In the genomic region with DNA sequence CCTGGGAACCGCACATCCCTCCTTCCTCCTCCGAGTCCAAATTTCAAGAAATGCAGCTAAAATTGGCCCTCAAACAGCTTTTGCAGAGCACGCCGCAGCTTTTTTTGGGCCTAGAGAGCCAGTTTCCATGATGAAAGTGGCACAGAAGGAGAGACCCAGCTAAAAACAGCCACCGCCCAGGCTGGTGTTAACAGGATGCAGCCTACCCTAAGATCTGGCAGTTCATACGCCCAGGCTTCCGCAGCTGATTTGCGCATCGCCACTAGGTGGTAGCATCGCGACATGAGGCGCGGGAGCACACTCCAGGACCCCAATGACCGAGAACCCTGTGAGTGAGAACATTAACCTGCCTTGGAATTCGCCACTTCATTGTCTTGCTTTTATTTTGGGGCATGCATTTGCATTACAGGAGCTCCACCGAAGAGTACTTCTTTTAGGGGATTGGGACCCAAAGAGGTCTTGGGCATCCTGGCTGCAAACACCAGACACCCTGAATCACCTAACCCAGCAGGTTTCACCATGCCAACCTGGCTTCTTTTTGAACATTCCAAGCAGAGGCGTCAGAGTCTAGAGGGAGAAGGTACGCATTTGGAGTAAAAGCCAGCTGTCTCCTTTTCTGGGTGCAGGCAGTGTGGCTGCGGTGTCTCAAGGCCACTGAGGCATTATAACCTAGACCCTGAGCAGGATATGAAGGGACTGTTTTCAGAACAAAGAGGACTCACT, we compare ENCODE assay signal across 9 mouse cellular contexts.
DNase-seq lines count a peak whose midpoint lies in the region; ATAC-seq and TF ChIP-seq lines count a peak whose summit lies in the region.
"Had no signal": no experiment of that assay in that cellular context is flagged by ENCODE, and none has a peak within 500 bp of the region (broad histone marks: within the 10 kb centered on the region; RNA-seq: fewer than 3 reads in every experiment).

No protein-coding gene starts in this region.

- no peaks in the 10 kb centered on the region for H3K4me1 ChIP-seq in MEL (ENCODE audit: control insufficient read depth in 1 of 2, insufficient read depth in 2 of 2, low read length in 2 of 2)
- H3K4me1 ChIP-seq in lung, embryonic 16.5 days (replicated peaks; ENCODE audit: control insufficient read depth, insufficient read depth, low read length): no peaks in the 10 kb centered on the region
- H3K4me1 ChIP-seq: limb, embryonic 12.5 days had no signal

- no peak overlapping the region for H3K9ac ChIP-seq in MEL (ENCODE audit: control insufficient read depth, low read depth, low read length, poor library complexity, severe bottlenecking)
- H3K9ac ChIP-seq in lung, embryonic 16.5 days (ENCODE audit: low read length): no peak overlapping the region
- H3K9ac ChIP-seq: limb, embryonic 12.5 days had no signal

- WGBS in lung, embryonic 16.5 days: 15% methylated on average over 19 of the region's 19 CpGs

- peak; percentile 57 to 82 (median 67) for TF ChIP-seq CTCF in MEL (IDR thresholded peaks at IDR 0.05 in 2 of 3, conservative IDR thresholded peaks at IDR 0.05 in 1 of 3; ENCODE audit: control insufficient read depth in 1 of 3, insufficient read depth in 1 of 3, low read depth in 2 of 3, low read length in 3 of 3, poor library complexity in 1 of 3, severe bottlenecking in 1 of 3)
- peak; percentile 97 for TF ChIP-seq CTCF in layer of hippocampus, adult 2 months (conservative IDR thresholded peaks at IDR 0.05)

- peak; percentile 76 for ATAC-seq in lung, embryonic 16.5 days (ENCODE audit: low read depth)

- H3K27ac ChIP-seq in MEL (ENCODE audit: control insufficient read depth, low read depth, low read length): no peak overlapping the region
- H3K27ac ChIP-seq in layer of hippocampus, adult 2 months: peak overlapping the region; percentile 89
- no peak overlapping the region for H3K27ac ChIP-seq in lung, embryonic 16.5 days (ENCODE audit: low read length)
- H3K27ac ChIP-seq: limb, embryonic 12.5 days had no signal

- no peaks in the 10 kb centered on the region for H3K9me3 ChIP-seq in MEL (replicated peaks; ENCODE audit: insufficient read depth, low read length)
- H3K9me3 ChIP-seq in lung, embryonic 16.5 days (ENCODE audit: control insufficient read depth, low read length): no peaks in the 10 kb centered on the region
- H3K9me3 ChIP-seq: limb, embryonic 12.5 days had no signal

- DNase-seq in MEL (ENCODE audit: low read depth, low spot score): peak; percentile 42
- DNase-seq in cerebellum, adult 11-12 months: peak; percentile 58
- DNase-seq in forelimb bud, embryonic 11.5 days (ENCODE audit: low read depth, low spot score): peak; percentile 80
- peak; percentile 88 for DNase-seq in heart, postnatal 4 days
- DNase-seq in layer of hippocampus, adult 2 months (ENCODE audit: low spot score in 2 of 2): peak; percentile 88 to 95
- DNase-seq in retina, postnatal 1 day: peak; percentile 76
- DNase-seq in urinary bladder, postnatal 14 days (ENCODE audit: low spot score): peak; percentile 71

- H3K4me3 ChIP-seq in MEL (ENCODE audit: control insufficient read depth in 1 of 2, insufficient read depth in 1 of 2, low read depth in 2 of 2, low read length in 2 of 2): no peak overlapping the region
- H3K4me3 ChIP-seq in layer of hippocampus, adult 2 months: no peak overlapping the region
- H3K4me3 ChIP-seq in lung, embryonic 16.5 days (ENCODE audit: low read length): no peak overlapping the region
- H3K4me3 ChIP-seq: limb, embryonic 12.5 days had no signal

- peak; percentile 76 for TF ChIP-seq RAD21 in MEL (IDR thresholded peaks at IDR 0.05; ENCODE audit: low read depth, low read length)

- H3K4me2 ChIP-seq in lung, embryonic 16.5 days (ENCODE audit: low read depth, low read length): no peak overlapping the region
- H3K4me2 ChIP-seq: limb, embryonic 12.5 days had no signal

- no peak for TF ChIP-seq POLR2A in MEL (IDR thresholded peaks at IDR 0.05; ENCODE audit: control insufficient read depth in 1 of 2, insufficient read depth in 1 of 2, low read depth in 1 of 2, low read length in 2 of 2, poor library complexity in 1 of 2)

- H3K27me3 ChIP-seq in MEL (ENCODE audit: control insufficient read depth in 1 of 2, insufficient read depth in 2 of 2, low read length in 2 of 2): no peaks in the 10 kb centered on the region
- no peaks in the 10 kb centered on the region for H3K27me3 ChIP-seq in lung, embryonic 16.5 days (ENCODE audit: control insufficient read depth, insufficient read depth, low read depth, low read length)
- H3K27me3 ChIP-seq: limb, embryonic 12.5 days had no signal

- H3K79me2 ChIP-seq in MEL (ENCODE audit: control insufficient read depth, insufficient read depth, low read length, poor library complexity): no peaks in the 10 kb centered on the region

- H3K36me3 ChIP-seq in MEL (ENCODE audit: control insufficient read depth in 1 of 2, insufficient read depth in 2 of 2, low read length in 2 of 2): no peaks in the 10 kb centered on the region
- H3K36me3 ChIP-seq in lung, embryonic 16.5 days (ENCODE audit: control insufficient read depth, insufficient read depth, low read length): no peaks in the 10 kb centered on the region
- H3K36me3 ChIP-seq: limb, embryonic 12.5 days had no signal

- no peak for TF ChIP-seq EP300 in MEL (IDR thresholded peaks at IDR 0.05; ENCODE audit: low read depth in 1 of 2, low read length in 2 of 2)

TF ChIP-seq in MEL, 35 proteins besides CTCF, POLR2A, EP300 and RAD21:
- TF ChIP-seq ZC3H11A (IDR thresholded peaks at IDR 0.05; ENCODE audit: low read depth, low read length): peak; percentile 44; the same call in 1 of the 2 replicates
- no peak for TF ChIP-seq MXI1 (IDR thresholded peaks at IDR 0.05; ENCODE audit: low read depth, low read length)
- TF ChIP-seq CHD1 (IDR thresholded peaks at IDR 0.05; ENCODE audit: low read depth, low read length): no peak
- TF ChIP-seq SMC3 (IDR thresholded peaks at IDR 0.05; ENCODE audit: low read depth, low read length): peak; percentile 64
- no peak for TF ChIP-seq JUND (IDR thresholded peaks at IDR 0.05; ENCODE audit: low read depth, low read length)
- no peak for TF ChIP-seq TBP (IDR thresholded peaks at IDR 0.05; ENCODE audit: low read depth, low read length)
- TF ChIP-seq KAT2A (conservative IDR thresholded peaks at IDR 0.05; ENCODE audit: low read depth, low read length): no peak
- no peak for TF ChIP-seq MYC (IDR thresholded peaks at IDR 0.05; ENCODE audit: low read depth, low read length)
- TF ChIP-seq UBTF (IDR thresholded peaks at IDR 0.05; ENCODE audit: borderline replicate concordance, insufficient read depth, low read depth, low read length): no peak
- TF ChIP-seq ZNF384 (IDR thresholded peaks at IDR 0.05; ENCODE audit: low read depth, low read length): no peak
- TF ChIP-seq TAL1 (IDR thresholded peaks at IDR 0.05; ENCODE audit: low read length): no peak
- no peak for TF ChIP-seq RCOR1 (IDR thresholded peaks at IDR 0.05; ENCODE audit: low read depth, low read length)
- no peak for TF ChIP-seq BHLHE40 (IDR thresholded peaks at IDR 0.05; ENCODE audit: borderline replicate concordance, low read depth, low read length)
